Mouse (Mus musculus): ENCODE results near the gene Tob2.

Tob2 gene

DNA sequence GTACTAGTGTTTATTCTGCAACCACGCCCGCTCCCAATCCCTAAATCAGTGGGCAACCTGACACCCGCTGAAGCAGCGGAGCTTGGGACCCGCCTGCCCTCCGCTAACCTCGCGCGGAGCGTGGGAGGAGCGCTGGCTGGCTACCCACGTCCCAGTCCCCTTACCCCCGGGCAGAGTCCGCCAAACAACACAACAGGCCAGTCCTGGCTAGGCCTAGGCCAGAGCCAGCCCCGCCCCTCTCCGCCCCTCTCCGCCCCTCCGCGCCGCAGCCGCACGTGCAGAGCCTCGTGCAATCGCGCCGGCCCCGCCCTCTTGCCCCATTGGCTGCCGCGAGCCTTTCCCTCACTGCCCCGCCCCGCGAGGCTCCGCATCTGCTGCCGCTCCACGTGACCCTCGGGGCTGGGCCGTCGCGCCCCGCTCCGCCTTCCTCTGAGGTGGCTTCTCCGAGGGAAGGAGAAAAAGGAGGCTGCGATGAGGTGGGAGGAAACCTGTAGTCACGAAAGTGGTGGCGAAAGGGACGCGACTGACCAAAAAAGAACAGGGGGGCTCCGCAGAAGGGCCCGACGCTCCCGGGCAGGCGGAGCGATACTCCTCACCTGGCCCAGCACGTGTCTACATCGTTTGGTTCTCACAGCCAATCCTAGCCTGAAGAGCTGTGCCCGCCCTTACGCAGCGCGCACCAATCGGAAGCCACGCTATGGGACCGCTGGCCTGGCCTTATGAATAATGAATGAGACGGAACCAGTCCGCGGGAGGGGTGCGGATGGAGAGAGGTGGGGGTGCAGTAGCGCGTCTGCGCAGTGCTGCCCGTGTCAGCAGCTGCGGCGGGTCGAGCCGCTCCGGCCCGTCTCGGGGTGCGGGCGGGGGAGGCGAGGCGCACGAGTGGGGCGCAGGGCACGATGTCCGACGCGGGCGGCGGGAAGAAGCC is 47.7 kb downstream of the Tob2 start:
- DNase-seq = peak; percentile 99

GRCm38 (mm10) chr15:81810150-81810549 is 48.4 kb downstream of the Tob2 start:
- DNase-seq = peak; percentile 95

GRCm38 (mm10) chr15:81809550-81809949 is 49.0 kb downstream of the Tob2 start:
- DNase-seq = no peak

- no peak for DNase-seq
Observed at GRCm38 (mm10) chr15:81808799-81809198, 49.8 kb downstream of the Tob2 start.

GRCm38 (mm10) chr15:81806621-81807404 is 51.8 kb downstream of the Tob2 start:
- peak; percentile 70 for DNase-seq

DNA sequence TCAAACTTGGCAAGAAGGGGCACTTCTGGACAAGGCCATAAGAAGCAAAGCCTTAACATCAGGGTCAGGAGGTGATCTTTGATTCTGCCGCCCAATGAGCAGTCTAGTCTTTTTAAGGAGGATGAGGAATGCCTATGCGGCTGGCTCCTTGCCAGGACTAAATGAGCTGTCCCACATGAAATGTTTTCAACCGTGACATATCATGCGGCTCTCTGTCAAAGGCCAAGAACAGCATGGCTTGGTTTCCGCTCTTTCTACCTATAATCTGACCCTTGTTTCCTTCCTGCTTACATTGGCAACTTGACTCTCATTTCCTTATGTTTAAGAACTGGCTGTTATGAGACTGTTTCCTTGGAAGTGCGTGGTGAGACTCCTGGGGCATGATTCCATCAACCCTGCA is 53.0 kb downstream of the Tob2 start:
- peak; percentile 83 for DNase-seq

GRCm38 (mm10) chr15:81804883-81805282 is 53.7 kb downstream of the Tob2 start:
- DNase-seq = no peak

- DNase-seq = no peak
Observed at GRCm38 (mm10) chr15:81804172-81804571, 54.4 kb downstream of the Tob2 start.

- no peak for DNase-seq
Observed at GRCm38 (mm10) chr15:81803425-81803951, 55.1 kb downstream of the Tob2 start.

DNA sequence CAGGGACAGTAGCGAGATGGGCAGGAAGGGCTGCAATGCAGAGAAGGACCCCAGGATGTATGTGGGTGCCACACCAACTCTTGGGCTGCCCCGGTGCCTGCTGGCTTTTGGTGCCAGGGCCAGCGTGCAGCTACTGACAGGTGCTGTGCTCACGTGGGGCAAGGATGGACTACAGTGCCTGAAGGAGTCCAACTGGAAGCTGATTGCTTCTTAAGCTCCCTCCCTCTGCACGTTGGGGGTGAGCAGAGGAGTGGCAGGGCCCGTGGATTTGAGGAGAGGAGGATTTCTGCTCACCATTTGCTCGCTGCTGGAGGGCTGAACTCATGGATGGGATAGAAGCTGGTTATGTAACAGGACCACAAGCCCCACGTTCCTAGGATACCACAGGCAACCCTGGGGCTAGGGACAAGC is 55.6 kb downstream of the Tob2 start:
- no peak for DNase-seq

DNA sequence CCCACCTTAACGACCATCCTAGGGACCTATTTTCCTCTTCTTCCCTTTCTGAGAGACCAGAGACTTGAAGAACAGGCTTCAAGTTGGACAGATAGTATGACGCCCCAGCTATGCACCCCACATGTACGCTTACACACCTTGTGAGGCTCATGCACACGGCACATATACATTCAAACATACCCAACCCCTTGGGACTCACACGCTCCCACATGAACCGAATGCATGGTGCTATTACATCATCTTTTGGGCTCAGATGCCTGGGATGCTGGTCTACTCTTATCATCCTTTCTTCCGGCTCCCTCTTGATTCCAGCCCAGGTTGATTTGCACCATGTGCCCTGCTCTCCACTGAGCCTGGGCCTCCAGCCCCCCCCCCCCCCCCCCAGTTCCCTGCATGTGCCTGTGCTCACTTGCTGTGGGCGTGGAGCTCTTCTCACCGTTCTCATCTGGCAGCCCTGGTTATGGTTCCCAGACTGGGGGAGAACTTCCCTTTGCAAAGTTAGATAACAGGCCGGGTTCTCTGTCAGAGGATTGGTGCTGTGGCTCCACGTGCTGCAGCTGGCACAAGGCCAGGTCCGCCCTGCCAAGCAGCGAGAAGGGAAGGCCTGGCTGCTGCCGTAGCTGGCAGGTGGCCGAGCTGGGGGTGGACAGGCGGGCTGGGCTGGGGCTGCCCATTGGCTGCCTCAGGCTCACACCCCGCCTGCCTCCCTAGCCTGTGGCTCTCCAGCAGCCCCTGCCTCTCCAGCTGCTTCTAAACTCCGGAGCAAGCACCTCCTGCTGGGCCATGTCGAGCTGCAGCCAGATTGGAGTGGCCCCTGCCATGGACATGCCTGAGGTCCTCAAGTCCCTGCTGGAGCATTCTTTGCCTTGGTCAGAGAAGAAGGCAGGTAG is 56.4 kb downstream of the Tob2 start, which contains the start of gene Tef:
Gene Tef (plus strand): TSS at position 421 of the 890 bp plus-strand sequence.
- DNase-seq = peak; percentile 100

DNA sequence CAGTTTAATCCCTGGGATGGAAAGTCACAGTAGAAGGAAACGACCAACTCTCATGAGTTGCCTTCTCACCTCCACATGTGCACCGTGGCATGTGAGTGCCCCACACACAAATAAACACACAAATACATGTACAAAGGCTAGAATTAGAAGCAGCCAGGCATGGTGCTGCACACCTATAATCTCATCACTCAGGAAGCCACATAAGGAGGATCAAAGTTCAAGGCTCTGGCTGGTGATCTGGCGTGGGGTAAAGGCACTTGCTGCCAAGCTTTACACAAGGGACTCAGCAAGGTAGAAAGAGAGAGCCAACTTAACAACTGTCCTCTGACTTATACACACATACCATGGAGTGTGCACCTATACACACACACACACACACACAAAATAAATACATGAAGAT is 58.2 kb downstream of the Tob2 start:
- DNase-seq = no peak

DNA sequence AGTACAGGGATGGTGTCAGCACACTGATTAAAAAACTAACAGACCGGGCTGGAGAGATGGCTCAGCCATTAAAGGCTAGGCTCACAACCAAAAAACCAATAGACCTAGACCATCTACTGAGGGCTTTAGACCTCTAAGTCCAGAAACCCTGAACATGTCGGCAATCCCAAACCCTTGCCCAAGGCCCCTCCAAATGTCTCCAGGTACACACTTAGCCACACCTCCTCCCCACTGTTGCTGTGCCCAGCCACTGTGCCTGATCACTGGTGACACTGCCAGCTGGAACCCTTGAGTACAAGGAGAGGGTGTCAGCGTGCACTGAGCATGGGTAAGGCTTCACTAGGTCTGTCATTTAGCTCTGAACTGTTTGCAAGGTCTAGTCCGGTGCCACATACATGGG is 60.2 kb downstream of the Tob2 start:
- DNase-seq = no peak

Data from kidney, postnatal 14 days (tissue).